Mouse (Mus musculus): ENCODE measurements at regions not wholly inside any gene's neighbourhood (a gene's known extent, or its start where the extent isn't known, plus 50 kb on each side); places are given as distances from the start of the nearest gene placed in this dataset.

DNA sequence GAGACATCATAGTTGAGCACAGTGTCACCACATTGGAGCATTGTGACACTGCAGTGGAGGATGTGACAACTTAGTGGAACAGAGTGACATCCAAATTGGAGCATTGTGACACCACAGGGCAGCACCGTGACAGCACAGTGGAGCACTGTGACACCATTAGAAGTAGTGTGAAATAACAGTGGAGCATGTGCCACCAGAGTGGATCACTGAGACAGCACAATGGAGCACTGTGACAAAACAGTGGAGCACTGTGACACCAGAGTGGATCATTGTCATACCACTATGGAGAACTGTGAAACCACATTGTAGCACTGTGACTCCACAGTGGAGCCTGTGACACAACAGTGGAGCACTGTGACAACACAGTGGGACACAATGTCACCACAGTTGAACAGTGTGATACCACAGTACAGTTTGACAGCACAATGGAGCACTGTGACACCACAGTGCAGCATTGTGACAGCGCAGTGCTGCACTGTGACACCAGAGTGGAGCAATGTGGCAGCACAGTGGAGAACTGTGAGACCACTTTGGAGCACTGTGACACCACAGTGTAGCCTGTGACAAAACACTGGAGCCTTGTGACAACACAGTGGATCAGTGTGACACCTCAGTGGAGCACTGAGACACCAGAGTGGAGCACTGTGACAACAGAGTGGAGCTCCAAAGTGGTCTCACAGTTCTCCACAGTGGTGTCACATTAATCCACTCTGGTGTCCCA lies 113.5 kb upstream of the Vmn1r2 start:
- H3K36me3 ChIP-seq (ENCODE audit: control insufficient read depth, insufficient read depth, low read length), result no peaks in the 10 kb centered on the region
- intact Hi-C loops (cut with DNase I), result no loop called here
- H3K9ac ChIP-seq (ENCODE audit: low read depth, low read length), result no peak overlapping the region
- H3K4me1 ChIP-seq (ENCODE audit: control insufficient read depth, insufficient read depth, low read length), result no peaks in the 10 kb centered on the region
- TF ChIP-seq CTCF (IDR thresholded peaks at IDR 0.05) (no peak), EP300 (IDR thresholded peaks at IDR 0.05; ENCODE audit: insufficient read depth, low read depth, low read length) (no peak), POLR2A (IDR thresholded peaks at IDR 0.05; ENCODE audit: insufficient read depth, low read depth, low read length) (no peak)
- no peak overlapping the region for H3K27ac ChIP-seq
- H3K27me3 ChIP-seq (ENCODE audit: control insufficient read depth, insufficient read depth, low read length), result no peaks in the 10 kb centered on the region
- peak in 1 of 2 experiments; percentile 2 for DNase-seq
- H3K4me3 ChIP-seq, result no peak overlapping the region
- no peaks in the 10 kb centered on the region for H3K79me2 ChIP-seq (replicated peaks; ENCODE audit: control insufficient read depth, insufficient read depth, low read length)
- 79% methylated on average over 2 of the region's 2 CpGs for WGBS

DNA sequence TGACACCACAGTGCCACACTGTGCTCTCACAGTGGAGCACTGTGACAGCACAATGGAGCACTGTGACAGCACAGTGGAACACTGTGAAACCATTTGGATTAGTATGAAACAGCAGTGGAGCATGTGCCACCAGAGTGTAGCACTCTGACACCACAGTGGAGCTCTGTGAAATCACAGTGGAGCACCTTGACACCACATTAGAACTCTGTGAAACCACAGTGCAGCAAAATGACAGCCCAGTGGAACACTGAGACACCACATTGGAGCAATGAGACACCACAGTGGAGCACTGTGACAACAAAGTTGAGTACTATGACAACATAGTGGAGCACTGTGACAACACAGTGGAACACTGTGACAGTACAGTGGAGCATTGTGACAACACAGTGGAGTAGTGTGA lies 112.2 kb upstream of the Vmn1r2 start:
- Histone ChIP-seq H3K4me1 (ENCODE audit: control insufficient read depth, insufficient read depth, low read length) (no peaks in the 10 kb centered on the region), H3K27ac (no peak overlapping the region), H3K79me2 (replicated peaks; ENCODE audit: control insufficient read depth, insufficient read depth, low read length) (no peaks in the 10 kb centered on the region), H3K4me3 (no peak overlapping the region), H3K9ac (ENCODE audit: low read depth, low read length) (no peak overlapping the region), H3K36me3 (ENCODE audit: control insufficient read depth, insufficient read depth, low read length) (no peaks in the 10 kb centered on the region), H3K27me3 (ENCODE audit: control insufficient read depth, insufficient read depth, low read length) (no peaks in the 10 kb centered on the region)
- intact Hi-C loops (cut with DNase I), result no loop called here
- peak in 1 of 2 experiments; percentile 10 for DNase-seq
- TF ChIP-seq EP300 (IDR thresholded peaks at IDR 0.05; ENCODE audit: insufficient read depth, low read depth, low read length) (no peak), POLR2A (IDR thresholded peaks at IDR 0.05; ENCODE audit: insufficient read depth, low read depth, low read length) (no peak), CTCF (IDR thresholded peaks at IDR 0.05) (no peak)

- no peaks in the 10 kb centered on the region for H3K79me2 ChIP-seq (replicated peaks; ENCODE audit: control insufficient read depth, insufficient read depth, low read length)
- intact Hi-C loops (cut with DNase I), result no loop called here
- DNase-seq, result peak; percentile 1 to 13
- no peak overlapping the region for H3K27ac ChIP-seq
- TF ChIP-seq EP300 (IDR thresholded peaks at IDR 0.05; ENCODE audit: insufficient read depth, low read depth, low read length) (no peak), CTCF (IDR thresholded peaks at IDR 0.05) (no peak), POLR2A (IDR thresholded peaks at IDR 0.05; ENCODE audit: insufficient read depth, low read depth, low read length) (no peak)
- H3K4me1 ChIP-seq (ENCODE audit: control insufficient read depth, insufficient read depth, low read length), result no peaks in the 10 kb centered on the region
- WGBS, result 70% methylated on average over 1 of the region's 1 CpGs
- no peaks in the 10 kb centered on the region for H3K36me3 ChIP-seq (ENCODE audit: control insufficient read depth, insufficient read depth, low read length)
- no peaks in the 10 kb centered on the region for H3K27me3 ChIP-seq (ENCODE audit: control insufficient read depth, insufficient read depth, low read length)
- H3K4me3 ChIP-seq, result no peak overlapping the region
- H3K9ac ChIP-seq (ENCODE audit: low read depth, low read length), result no peak overlapping the region
These were observed 111.7 kb upstream of the Vmn1r2 start for GRCm38 (mm10) chr4:3055396-3055795.

DNA sequence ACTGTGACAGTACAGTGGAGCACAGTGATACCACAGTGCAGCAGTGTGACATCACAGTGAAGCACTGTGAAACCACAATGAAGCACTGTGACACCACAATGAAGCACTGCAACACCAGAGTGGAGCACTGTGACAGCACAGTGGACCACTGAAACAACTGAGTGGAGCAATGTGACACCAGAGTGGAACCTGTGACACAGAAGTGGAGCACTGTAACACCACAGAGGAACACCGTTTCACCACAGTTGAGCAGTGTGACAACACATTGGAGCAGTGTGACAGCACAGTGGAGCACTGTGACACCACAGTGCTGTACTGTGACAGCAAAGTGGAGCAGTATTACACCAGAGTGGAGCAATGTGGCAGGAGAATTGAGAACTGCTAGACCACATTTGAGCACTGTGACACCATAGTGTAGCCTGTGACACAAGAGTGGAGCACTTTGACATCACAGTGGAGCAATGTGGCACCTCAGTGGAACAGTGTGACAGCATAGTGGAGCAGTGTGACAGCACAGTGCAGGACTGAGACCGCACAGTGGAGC lies 107.5 kb upstream of the Vmn1r2 start:
- intact Hi-C loops (cut with DNase I), result no loop called here
- TF ChIP-seq POLR2A (IDR thresholded peaks at IDR 0.05; ENCODE audit: insufficient read depth, low read depth, low read length) (no peak), EP300 (IDR thresholded peaks at IDR 0.05; ENCODE audit: insufficient read depth, low read depth, low read length) (no peak), CTCF (IDR thresholded peaks at IDR 0.05) (no peak)

GRCm38 (mm10) chr4:3062027-3062605 lies 105.0 kb upstream of the Vmn1r2 start:
- Histone ChIP-seq H3K27ac (no peak overlapping the region), H3K79me2 (replicated peaks; ENCODE audit: control insufficient read depth, insufficient read depth, low read length) (no peaks in the 10 kb centered on the region), H3K36me3 (ENCODE audit: control insufficient read depth, insufficient read depth, low read length) (no peaks in the 10 kb centered on the region), H3K4me1 (ENCODE audit: control insufficient read depth, insufficient read depth, low read length) (no peaks in the 10 kb centered on the region), H3K27me3 (ENCODE audit: control insufficient read depth, insufficient read depth, low read length) (no peaks in the 10 kb centered on the region), H3K4me3 (no peak overlapping the region), H3K9ac (ENCODE audit: low read depth, low read length) (no peak overlapping the region)
- intact Hi-C loops (cut with DNase I), result no loop called here
- TF ChIP-seq CTCF (IDR thresholded peaks at IDR 0.05), result no peak
- no peak for TF ChIP-seq POLR2A (IDR thresholded peaks at IDR 0.05; ENCODE audit: insufficient read depth, low read depth, low read length)
- no peak for TF ChIP-seq EP300 (IDR thresholded peaks at IDR 0.05; ENCODE audit: insufficient read depth, low read depth, low read length)
- peak; percentile 1 to 9 for DNase-seq
- 56% methylated on average over 2 of the region's 2 CpGs for WGBS

More for the DNA sequence above, 107.5 kb upstream of the Vmn1r2 start:
- Histone ChIP-seq H3K36me3 (ENCODE audit: control insufficient read depth, insufficient read depth, low read length) (no peaks in the 10 kb centered on the region), H3K4me1 (ENCODE audit: control insufficient read depth, insufficient read depth, low read length) (no peaks in the 10 kb centered on the region), H3K79me2 (replicated peaks; ENCODE audit: control insufficient read depth, insufficient read depth, low read length) (no peaks in the 10 kb centered on the region), H3K9ac (ENCODE audit: low read depth, low read length) (no peak overlapping the region), H3K4me3 (no peak overlapping the region), H3K27me3 (ENCODE audit: control insufficient read depth, insufficient read depth, low read length) (no peaks in the 10 kb centered on the region), H3K27ac (no peak overlapping the region)
- 52% methylated on average over 2 of the region's 2 CpGs for whole genome bisulfite sequencing
- peak; percentile 1 to 15 for DNase-seq

DNA sequence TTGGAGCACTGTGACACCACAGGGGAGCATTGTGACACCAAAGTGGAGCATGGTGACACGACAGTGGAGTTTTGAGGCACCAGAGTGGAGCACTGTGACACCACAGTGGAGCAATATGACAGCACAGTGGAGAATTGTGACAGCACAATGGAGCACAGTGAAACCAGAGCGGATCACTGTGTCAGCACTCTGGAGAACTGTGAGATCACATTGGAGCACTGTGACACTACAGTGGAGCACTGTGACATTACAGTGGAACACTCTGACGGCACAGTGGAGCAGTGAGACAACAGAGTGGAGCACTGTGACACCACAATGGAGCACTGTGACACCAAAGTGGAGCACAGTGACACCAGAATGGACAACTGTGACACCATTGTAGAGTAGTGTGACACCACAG lies 103.2 kb upstream of the Vmn1r2 start:
- H3K27ac ChIP-seq, result no peak overlapping the region
- H3K4me1 ChIP-seq (ENCODE audit: control insufficient read depth, insufficient read depth, low read length), result no peaks in the 10 kb centered on the region
- intact Hi-C loops (cut with DNase I), result no loop called here
- H3K9ac ChIP-seq (ENCODE audit: low read depth, low read length), result no peak overlapping the region
- H3K79me2 ChIP-seq (replicated peaks; ENCODE audit: control insufficient read depth, insufficient read depth, low read length), result no peaks in the 10 kb centered on the region
- WGBS, result 35% methylated on average over 3 of the region's 3 CpGs
- H3K27me3 ChIP-seq (ENCODE audit: control insufficient read depth, insufficient read depth, low read length), result no peaks in the 10 kb centered on the region
- DNase-seq, result peak in 1 of 2 experiments; percentile 1
- no peak for TF ChIP-seq CTCF (IDR thresholded peaks at IDR 0.05)
- no peak for TF ChIP-seq EP300 (IDR thresholded peaks at IDR 0.05; ENCODE audit: insufficient read depth, low read depth, low read length)
- no peak for TF ChIP-seq POLR2A (IDR thresholded peaks at IDR 0.05; ENCODE audit: insufficient read depth, low read depth, low read length)
- H3K36me3 ChIP-seq (ENCODE audit: control insufficient read depth, insufficient read depth, low read length), result no peaks in the 10 kb centered on the region
- H3K4me3 ChIP-seq, result no peak overlapping the region
